Mouse (Mus musculus) cerebellum, adult 2 months (tissue): ENCODE data around the gene Ramp3. TPM values are rescaled to one million over a fixed set of nuclear protein-coding genes. Genes with fewer than 3 reads are reported as not detected.

Experiments used
- DNase-seq, 2 experiments: peaks; one replicate each; pipeline ENCODE4 v3.0.0; 2021
- H3K27ac ChIP-seq: fragments of 200-500 bp; 2 replicates; pipeline ENCODE4 v1.5.1; 2012; ENCODE audit warnings: low read length, control low read depth, inconsistent platforms; ENCODE audit not compliant: insufficient read depth
- H3K27me3 ChIP-seq: fragments of 200-500 bp; 2 replicates; pipeline ENCODE4 v1.6.1; 2012; ENCODE audit warnings: inconsistent platforms, mild to moderate bottlenecking, low read length, moderate library complexity; ENCODE audit not compliant: control insufficient read depth, insufficient read depth
- H3K4me1 ChIP-seq: fragments of 200-500 bp; 2 replicates; pipeline ENCODE4 v1.6.1; 2011; ENCODE audit warnings: low read length; ENCODE audit not compliant: control insufficient read depth, insufficient read depth
- H3K4me3 ChIP-seq: fragments of 200-500 bp; replicated peaks from 2 replicates; pipeline ENCODE3; 2011; ENCODE audit warnings: mild to moderate bottlenecking, low read depth, low read length, control low read depth; ENCODE audit not compliant: insufficient read depth
- CTCF ChIP-seq: fragments of 200-500 bp; IDR thresholded peaks from 2 replicates; pipeline ENCODE4 v1.5.1; 2011; ENCODE audit warnings: low read depth, mild to moderate bottlenecking, control low read depth, low read length, moderate library complexity, borderline replicate concordance; ENCODE audit not compliant: insufficient read depth
- POLR2A ChIP-seq: fragments of 200-500 bp; IDR thresholded peaks from 2 replicates; pipeline ENCODE4 v1.6.1; 2011; ENCODE audit warnings: low read length, control low read depth, borderline replicate concordance; ENCODE audit not compliant: insufficient read depth
- WGBS: fragments of 180-500 bp; shearing (Covaris S2); methylation state at CpG from one replicate; pipeline ENCODE4 v1.1.7; 2018; 5-methylcytosine and 5-hydroxymethylcytosine counted together
- polyA plus RNA-seq: library from polyadenylated mRNA; depleted of rRNA; stranded (reverse); fragments of >200 nt; gene quantifications from 2 replicates; pipeline ENCODE4 v1.2.3, GENCODE M21; 2012; rRNA removed

Gene Ramp3
- polyA plus RNA-seq, result 34.3 and 41.0 TPM in 2 replicates

GRCm38 (mm10) chr11:6658271-6658670 lies at the start of gene Ramp3:
Gene Ramp3, plus strand, starts transcription at chr11:6658521.
- Histone ChIP-seq H3K4me1 (peaks cover 37% of the 10 kb centered on the region), H3K4me3 (peak within 1 kb of the TSS; percentile 98), H3K27ac (no peak within 1 kb of the TSS), H3K27me3 (no peaks in the 10 kb centered on the region)
- TF ChIP-seq CTCF (peak; percentile 1; the same call in 1 of the 2 replicates), POLR2A (no peak)
- WGBS, result under 1% methylated on average over 18 of the region's 18 CpGs
- DNase-seq, result peak; percentile 62 to 71

- 83% methylated on average over 12 of the region's 12 CpGs for WGBS
- Histone ChIP-seq H3K4me1 (no peaks in the 10 kb centered on the region), H3K4me3 (no peak overlapping the region), H3K27me3 (no peaks in the 10 kb centered on the region), H3K27ac (no peak overlapping the region)
- no peak for DNase-seq
- TF ChIP-seq POLR2A (no peak), CTCF (no peak)
Observed at GRCm38 (mm10) chr11:6615250-6616205, 42.8 kb upstream of the Ramp3 start.

DNA sequence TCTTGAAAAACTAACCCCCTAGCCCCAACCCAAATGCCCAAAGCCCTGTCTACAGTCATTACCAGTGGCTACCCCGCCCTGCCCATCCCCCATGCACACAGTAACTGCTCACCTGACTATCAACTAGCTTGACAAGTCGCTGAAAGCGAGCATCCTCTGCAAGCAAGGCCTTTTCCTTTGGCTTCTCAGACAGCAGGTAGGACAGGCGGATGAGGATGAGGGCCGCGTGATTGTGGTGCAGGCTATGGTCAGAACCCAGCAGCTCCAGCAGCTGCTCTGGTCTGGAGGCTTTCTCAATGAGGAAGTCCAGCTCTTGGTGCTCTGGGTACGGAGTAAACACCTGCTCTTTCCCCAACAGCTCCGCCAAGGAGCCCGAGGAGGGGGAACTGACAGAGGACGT lies 34.6 kb upstream of the Ramp3 start:
- peak in 1 of 2 experiments; percentile 21 for DNase-seq
- no peak for TF ChIP-seq CTCF
- TF ChIP-seq POLR2A, result no peak
- peaks cover 13% of the 10 kb centered on the region for H3K4me1 ChIP-seq
- 82% methylated on average over 10 of the region's 10 CpGs for WGBS
- H3K4me3 ChIP-seq, result no peak overlapping the region
- no peak overlapping the region for H3K27ac ChIP-seq
- H3K27me3 ChIP-seq, result no peaks in the 10 kb centered on the region

DNA sequence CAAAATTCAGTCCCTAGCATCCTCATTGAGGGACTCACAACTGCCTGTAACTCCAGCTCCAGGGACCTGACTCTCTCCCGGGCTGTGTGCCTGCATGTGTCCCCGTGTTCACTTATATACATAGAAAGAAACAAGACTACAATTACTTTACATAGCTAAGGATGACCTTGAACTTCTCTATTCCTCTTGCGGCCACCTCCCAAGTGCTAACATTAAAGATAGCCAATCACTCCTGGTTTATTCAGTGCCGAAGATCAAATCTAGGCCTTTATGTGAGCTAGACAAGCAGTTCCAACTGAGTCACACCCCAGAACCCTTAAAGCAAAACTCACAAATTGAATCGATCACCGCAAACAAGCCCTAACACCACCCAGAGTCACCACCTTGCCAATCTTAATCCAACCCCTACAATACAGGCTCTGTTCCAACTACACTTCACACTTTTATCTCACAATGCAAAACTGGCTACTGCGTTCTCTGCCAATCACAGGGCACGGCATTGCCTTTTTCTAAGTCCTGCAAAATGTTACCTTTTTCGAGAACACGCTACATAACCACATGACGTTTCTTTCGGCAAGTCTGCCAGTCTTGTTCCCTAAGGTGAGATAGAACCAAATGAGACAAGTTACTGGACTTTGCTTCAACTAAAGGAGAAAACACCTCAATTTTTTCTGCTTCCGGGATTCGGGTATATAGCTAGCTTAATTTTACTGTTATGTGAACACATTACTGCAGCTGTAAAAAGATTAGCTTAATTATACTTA lies 33.5 kb upstream of the Ramp3 start:
- TF ChIP-seq POLR2A (no peak), CTCF (no peak)
- peaks cover 13% of the 10 kb centered on the region for H3K4me1 ChIP-seq

GRCm38 (mm10) chr11:6625478-6626387 lies 32.6 kb upstream of the Ramp3 start, which contains the start of gene Tbrg4:
Gene Tbrg4, minus strand, starts transcription at chr11:6626067.
- H3K4me1 ChIP-seq, result peaks cover 13% of the 10 kb centered on the region
- under 1% methylated on average over 66 of the region's 66 CpGs for WGBS
- peak; percentile 98 for TF ChIP-seq POLR2A
- TF ChIP-seq CTCF, result no peak
- peak within 1 kb of the TSS; percentile 78 for H3K27ac ChIP-seq
- H3K27me3 ChIP-seq, result no peaks in the 10 kb centered on the region
- H3K4me3 ChIP-seq, result peak within 1 kb of the TSS; percentile 79
- DNase-seq, result peak; percentile 94 to 95

More for the DNA sequence above, 33.5 kb upstream of the Ramp3 start:
- H3K4me3 ChIP-seq, result peak overlapping the region; percentile 45
- WGBS, result 66% methylated on average over 14 of the region's 14 CpGs
- no peaks in the 10 kb centered on the region for H3K27me3 ChIP-seq
- H3K27ac ChIP-seq, result no peak overlapping the region
- DNase-seq, result no peak

DNA sequence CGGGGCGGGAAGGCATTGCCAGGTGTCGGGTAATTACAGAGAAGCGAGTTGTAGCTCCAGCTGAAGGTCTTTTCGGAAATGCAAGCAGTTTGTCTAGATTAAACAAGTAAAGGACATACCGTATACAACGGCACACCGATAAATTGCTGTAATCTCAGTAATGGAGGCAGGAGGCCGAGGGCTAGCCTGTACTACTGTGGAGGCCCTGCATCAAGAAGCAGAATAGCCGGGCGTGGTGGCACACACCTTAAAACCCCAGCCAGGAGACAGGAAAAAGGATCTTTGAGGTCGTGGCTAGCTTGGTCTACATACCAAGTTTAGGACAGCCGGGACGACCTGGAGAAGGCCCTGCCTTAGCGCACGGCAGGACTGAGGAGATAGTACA lies 31.9 kb upstream of the Ramp3 start:
- DNase-seq, result no peak
- peaks cover 13% of the 10 kb centered on the region for H3K4me1 ChIP-seq
- no peak for TF ChIP-seq POLR2A
- peak overlapping the region; percentile 76; the same call in 1 of the 2 replicates for H3K27ac ChIP-seq
- WGBS, result 14% methylated on average over 16 of the region's 16 CpGs
- H3K4me3 ChIP-seq, result peak overlapping the region; percentile 79
- no peaks in the 10 kb centered on the region for H3K27me3 ChIP-seq

DNA sequence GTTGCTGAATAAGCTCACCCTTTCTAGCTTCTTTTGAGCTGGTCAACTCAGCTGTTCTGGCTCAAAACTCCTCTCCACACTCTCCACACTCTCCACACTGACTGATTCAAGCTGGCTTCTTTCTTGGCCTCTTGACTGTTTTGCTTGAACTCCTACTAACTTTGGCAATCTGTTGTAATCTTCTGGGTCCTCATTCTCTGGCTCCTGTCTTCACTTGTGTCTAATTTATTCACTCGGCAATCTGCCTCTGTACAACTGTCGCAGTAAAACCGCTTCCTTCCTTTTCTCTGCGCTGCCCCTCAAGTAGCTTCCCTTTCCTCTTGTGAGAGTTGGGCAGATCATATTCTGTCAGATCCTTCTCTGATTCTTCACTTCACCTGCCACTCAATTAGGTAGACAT lies 30.6 kb upstream of the Ramp3 start:
- H3K27me3 ChIP-seq, result no peaks in the 10 kb centered on the region
- H3K4me1 ChIP-seq, result peaks cover 13% of the 10 kb centered on the region
- WGBS, result 89% methylated on average over 4 of the region's 4 CpGs
- H3K27ac ChIP-seq, result no peak overlapping the region
- no peak for DNase-seq
- no peak overlapping the region for H3K4me3 ChIP-seq
- TF ChIP-seq CTCF (no peak), POLR2A (no peak)
